Mouse (Mus musculus) activated CD4-positive, CD25-positive, alpha-beta regulatory T cell, adult 4 months (primary cell): Measurements from ENCODE around the gene Spen. TPM values are rescaled to one million over a fixed set of nuclear protein-coding genes. Genes with fewer than 3 reads are reported as not detected.
A peak's percentile ranks its signal among the peaks of the same experiment; 100 is the strongest.

Experiments used
- ATAC-seq: one replicate; pipeline ENCODE4 v1.8.0; 2017
- polyA plus RNA-seq, 2 experiments: library from polyadenylated mRNA; unstranded; fragments of 100-300 nt; shearing (Covaris generic); gene quantifications; one replicate each; pipeline ENCODE4 v1.2.1; 2017

Gene Spen
- polyA plus RNA-seq, 2 experiments from 2014 or later: 9.3 to 15.9 TPM

- peak; percentile 66 for ATAC-seq
Measured at GRCm38 (mm10) chr4:141419398-141420191, 118.8 kb downstream of the Spen start.

Other genes with a start within 250 kb of the Spen start
- not detected for gene Epha2, start 237.4 kb downstream of the Spen start, polyA plus RNA-seq
- gene Fam131c, start 170.4 kb downstream of the Spen start, polyA plus RNA-seq: not detected
- gene Clcnka, start 139.9 kb downstream of the Spen start, polyA plus RNA-seq: not detected
- gene Clcnkb, start 122.6 kb downstream of the Spen start, polyA plus RNA-seq: not detected
- not detected for gene Hspb7, start 117.8 kb downstream of the Spen start, polyA plus RNA-seq
- not detected for gene Srarp, start 102.5 kb downstream of the Spen start, polyA plus RNA-seq
- 10 to 100 TPM; 13.6 to 16.3 TPM for gene Zbtb17, start 93.9 kb downstream of the Spen start, polyA plus RNA-seq
- gene Fblim1, start 67.5 kb upstream of the Spen start, polyA plus RNA-seq: under 1 TPM in 1 of 2 experiments, not detected in 1; 0.29 TPM
- under 1 TPM in 1 of 2 experiments, not detected in 1; 0.19 TPM for gene Tmem82, start 80.0 kb upstream of the Spen start, polyA plus RNA-seq
- gene Slc25a34, start 85.2 kb upstream of the Spen start, polyA plus RNA-seq: not detected
- 1 to 10 TPM; 3.3 to 3.4 TPM for gene Plekhm2, start 126.3 kb upstream of the Spen start, polyA plus RNA-seq
- gene Rsc1a1, start 147.0 kb upstream of the Spen start, polyA plus RNA-seq: not detected
- 10 to 100 TPM; 14.1 to 15.6 TPM for gene Ddi2, start 184.8 kb upstream of the Spen start, polyA plus RNA-seq
- gene Agmat, start 208.1 kb upstream of the Spen start, polyA plus RNA-seq: not detected